Mouse (Mus musculus) granulocyte monocyte progenitor cell, adult 5-6 weeks (primary cell): Measurements from ENCODE around the gene Kif27. TPM values are rescaled to one million over a fixed set of nuclear protein-coding genes. Genes with fewer than 3 reads are reported as not detected.
"Not testable (repeated sequence)": the region's sequence is repeated elsewhere in the genome, so short reads cannot be mapped to it uniquely, and the experiment has no call there.

ENCODE experiments used
- ATAC-seq: replicated peaks from 2 replicates; pipeline ENCODE4 v1.8.0; 2016; ENCODE audit warnings: mild to moderate bottlenecking, moderate TSS enrichment, inconsistent platforms; ENCODE audit not compliant: poor library complexity, severe bottlenecking
- total RNA-seq, 2 experiments: library from RNA; stranded (forward) in 1 of 2; stranded (reverse) in 1 of 2; fragments of 200-712, 200-1000 nt in 1 of 2; fragments of >200 nt in 1 of 2; fragmentation: Nextera tagmentation in 1 of 2; gene quantifications; 2 replicates each; pipeline ENCODE4 v1.2.3; 2014 to 2017

The Kif27 gene
- total RNA-seq, 2 experiments from 2014 or later = not detected

DNA sequence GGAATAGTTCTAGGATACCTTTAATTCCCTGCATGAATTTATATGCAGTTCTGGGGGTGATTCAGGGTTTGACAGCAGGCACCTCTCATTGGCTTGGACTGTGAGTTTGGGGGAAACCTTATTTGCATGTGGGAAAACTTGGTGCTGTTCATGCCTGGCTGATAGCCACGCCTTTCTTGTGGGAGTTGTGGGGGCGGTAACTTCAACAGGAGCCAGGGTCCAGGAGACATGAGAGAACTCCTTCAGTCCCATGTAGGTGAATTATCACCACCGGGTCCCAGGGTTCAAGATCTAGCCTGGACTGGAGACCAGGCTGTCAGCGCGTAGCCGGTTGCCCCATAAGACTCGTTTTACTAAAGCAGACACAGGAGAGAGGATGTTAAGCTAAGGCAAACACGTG is 6.3 kb upstream of the Kif27 start:
- ATAC-seq = not testable (repeated sequence)

DNA sequence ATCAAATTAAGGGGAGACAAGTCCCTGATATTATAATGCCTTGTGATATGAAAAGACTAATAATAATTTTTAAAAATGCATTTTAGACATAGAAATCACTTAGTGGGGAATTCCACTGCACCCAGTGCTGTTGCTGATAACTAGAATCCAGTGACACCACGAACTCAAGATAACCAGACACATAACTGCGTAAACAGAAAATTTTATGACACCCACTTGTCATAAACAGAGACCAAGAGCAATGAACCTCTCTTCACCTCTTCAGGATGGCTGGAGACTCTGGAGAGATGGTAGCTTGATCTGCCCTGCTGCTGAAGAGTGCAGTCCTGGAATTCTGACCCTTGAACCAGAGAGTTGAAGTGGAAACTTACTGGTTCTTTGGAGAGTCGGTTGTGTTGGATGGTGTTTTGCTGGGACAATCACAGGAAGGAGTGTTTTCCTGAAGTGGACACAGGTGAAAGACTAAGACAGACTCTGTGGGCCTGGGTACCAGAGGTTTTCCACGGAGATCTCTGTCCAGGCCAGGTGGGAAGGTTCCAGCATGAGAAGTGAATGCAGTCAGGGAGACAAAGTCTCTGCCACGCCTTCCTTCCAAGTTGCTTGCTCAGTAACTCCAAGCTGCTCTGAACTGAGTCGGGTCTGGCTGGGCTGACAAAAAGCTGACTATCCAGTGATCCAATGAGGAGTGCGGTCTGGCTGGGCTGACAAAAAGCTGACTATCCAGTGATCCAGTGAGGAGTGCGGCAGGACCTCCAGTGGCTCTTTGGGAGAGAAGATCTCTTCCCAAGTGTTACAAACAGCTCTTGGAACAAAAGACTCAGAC is 5.6 kb upstream of the Kif27 start:
- no peak for ATAC-seq

DNA sequence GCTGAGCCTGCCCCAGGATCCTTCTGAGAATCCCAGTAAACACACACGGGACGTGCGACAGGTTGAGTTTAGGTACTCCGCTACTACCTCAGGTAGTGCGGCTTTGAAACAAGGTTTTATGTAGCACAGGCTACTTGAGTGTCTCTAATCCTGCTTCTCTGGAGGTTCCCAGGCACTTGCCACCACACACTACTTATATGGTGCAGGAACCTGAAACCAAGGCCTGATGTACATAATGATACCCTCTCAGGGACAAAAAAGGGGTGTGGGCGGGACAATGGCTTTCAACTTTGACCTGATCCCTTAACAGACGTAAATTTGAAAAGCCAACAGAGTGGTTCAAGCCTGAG is 357 bp upstream of the Kif27 start:
- peak; percentile 64 for ATAC-seq

- peak; percentile 69; the same call in 1 of the 2 replicates for ATAC-seq
These were observed 5.9 kb downstream of the Kif27 start for GRCm38 (mm10) chr13:58352996-58353395.

DNA sequence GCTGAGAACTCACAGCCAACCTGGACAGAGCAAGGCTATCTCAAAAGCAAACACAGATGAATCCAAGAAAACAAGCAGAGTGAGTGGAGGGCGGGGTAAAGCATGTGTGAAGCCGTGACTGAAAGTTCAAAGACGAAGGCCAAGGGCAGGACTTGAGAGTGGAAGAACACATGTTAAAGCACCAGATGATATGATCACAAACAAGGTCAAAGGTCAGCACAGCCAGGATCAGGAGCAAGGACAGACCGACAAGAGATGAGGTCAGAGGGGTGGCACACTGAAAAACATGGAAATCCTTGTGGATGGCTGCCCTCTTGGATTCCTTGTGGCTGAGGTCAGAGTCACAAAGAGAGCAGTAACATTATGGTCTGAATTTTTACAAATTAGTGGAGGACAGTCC is 8.3 kb downstream of the Kif27 start:
- no peak for ATAC-seq

DNA sequence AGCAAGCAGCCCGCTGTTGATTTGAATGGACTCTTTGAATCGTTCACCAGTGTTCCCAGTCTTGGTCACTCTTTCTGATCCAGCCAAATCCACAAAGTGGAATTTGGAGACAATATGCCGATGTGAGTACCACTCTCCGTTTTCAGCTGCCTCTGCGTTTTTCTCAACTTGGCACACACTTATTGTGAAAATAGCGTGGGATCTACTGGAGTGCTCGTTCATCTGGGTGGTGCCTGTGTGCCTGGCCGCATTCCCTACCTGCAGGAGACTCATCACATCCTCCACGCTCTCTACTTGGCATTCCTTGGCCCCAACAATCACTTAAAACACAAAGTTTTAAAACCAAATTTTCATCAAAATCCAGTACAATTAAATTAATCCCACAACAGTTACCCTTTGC is 14.4 kb downstream of the Kif27 start:
- no peak for ATAC-seq

DNA sequence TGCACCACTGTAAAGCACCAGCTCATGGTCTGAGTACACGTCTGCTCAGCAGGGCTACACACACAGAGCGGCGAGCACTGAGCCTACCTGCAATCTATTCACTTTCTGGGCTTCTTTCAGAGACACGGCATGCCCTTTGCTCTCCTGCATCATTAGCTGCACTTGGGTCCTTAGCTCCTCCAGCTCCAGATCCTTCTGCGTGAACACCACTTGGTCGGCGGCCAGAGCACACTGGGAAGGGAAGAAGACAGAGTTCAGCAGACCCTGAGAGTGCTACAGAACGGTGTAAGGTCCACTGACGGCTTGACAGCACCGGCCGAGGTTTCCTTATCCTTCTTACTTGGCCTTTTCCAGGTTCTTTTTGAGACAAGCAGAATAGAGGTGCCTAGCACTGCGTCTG is 21.5 kb downstream of the Kif27 start:
- no peak for ATAC-seq

DNA sequence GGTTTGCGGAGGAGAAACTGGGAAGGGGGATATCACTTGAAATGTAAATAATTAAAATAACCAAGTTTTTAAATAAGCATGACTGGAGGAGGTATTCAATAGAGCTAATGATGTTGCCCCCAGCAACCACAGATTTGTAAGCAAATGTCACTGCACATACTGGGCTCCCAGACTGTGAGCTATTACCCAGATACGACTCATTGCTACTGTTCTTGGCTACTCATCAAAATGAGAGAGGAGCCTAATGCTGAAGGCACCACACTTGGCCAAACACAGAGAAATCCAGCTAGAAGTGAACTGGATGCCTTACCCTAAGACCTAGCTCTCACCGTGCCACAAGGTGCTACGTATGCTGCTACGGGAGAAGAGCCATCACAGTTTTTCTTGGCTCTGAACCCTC is 24.8 kb downstream of the Kif27 start:
- no peak for ATAC-seq

DNA sequence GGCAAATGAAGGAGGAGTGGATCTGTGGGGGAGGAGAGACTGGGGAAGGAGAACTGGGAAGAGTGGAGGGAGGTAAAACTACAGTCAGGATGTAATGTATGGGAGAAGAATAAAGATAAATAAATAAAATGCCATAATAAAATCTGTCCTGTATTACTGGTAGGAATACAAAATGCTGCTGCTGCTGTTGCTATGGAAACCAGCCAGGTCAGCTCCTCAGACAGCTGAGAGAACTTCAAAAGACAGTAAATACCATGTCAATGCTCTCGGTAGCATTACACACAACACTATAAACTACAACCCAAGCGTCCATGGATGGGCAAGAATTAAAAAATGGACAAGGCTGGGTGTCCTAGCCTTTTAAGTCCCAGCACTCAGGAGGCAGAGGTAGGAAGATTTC is 41.2 kb downstream of the Kif27 start:
- no peak for ATAC-seq

- ATAC-seq = no peak
These were observed 43.9 kb downstream of the Kif27 start for GRCm38 (mm10) chr13:58314991-58315390.

DNA sequence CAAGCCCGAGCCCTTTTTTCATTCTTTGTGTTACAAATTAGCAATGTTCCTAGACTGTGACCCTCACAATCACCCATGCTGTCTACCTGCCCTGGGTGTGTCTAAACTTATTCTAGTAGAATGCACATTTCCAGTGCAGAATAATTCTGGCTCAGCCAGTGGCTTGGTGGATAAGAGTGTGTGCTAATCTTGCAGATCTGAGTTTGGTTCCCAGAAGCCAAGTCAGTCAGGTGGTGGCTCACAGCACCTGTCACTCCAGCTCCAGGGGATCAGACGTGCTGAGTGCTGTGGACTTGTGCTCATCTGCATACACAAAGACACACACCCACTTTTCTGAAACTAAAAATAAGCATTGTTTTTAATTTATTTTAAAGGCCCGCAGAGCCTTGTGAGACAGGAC is 45.2 kb downstream of the Kif27 start:
- no peak for ATAC-seq

- no peak for ATAC-seq
These were observed 47.6 kb downstream of the Kif27 start for GRCm38 (mm10) chr13:58311351-58311750.

DNA sequence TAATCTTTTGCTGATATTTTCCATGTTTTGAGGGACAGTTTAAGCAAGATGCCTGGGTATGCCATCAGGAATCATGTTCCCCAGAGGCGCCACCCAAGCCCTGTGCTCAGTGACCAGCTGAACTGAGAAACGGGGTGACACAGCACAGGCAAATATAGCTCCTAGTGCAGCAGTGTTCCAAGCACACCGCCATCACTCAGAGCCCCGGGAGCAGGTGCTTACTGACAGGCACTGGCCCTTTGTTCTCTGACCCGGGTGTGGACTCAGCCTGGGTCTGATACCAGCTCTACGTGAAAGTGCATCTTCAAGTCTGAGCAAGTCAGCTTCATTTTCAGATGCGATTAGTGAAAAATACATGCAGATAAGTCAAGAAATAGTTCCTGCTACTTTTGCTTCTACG is 49.4 kb downstream of the Kif27 start:
- no peak for ATAC-seq

- no peak for ATAC-seq
These were observed 51.5 kb downstream of the Kif27 start for GRCm38 (mm10) chr13:58307453-58307852.

- ATAC-seq = no peak
These were observed 53.7 kb downstream of the Kif27 start for GRCm38 (mm10) chr13:58305230-58305629.

- no peak for ATAC-seq
These were observed 56.3 kb downstream of the Kif27 start for GRCm38 (mm10) chr13:58302421-58303145.

DNA sequence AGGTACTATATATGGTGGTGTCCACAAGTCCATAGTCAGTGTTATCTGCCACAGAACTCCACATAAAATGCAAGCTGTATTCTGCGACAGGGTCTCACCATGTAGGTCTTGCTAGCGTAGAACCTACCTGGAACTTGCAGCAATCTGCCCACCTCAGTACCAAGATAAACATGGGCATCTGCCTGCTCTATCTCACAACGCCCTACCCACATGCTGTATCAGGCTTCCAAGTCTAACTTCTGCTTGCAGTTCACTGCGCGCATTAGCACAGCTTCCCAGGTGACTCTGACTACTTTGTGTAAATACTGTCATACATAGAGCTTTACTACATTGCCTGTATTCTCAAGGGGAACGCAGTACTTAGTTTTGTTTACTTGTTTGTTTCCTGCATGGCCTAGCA is 57.0 kb downstream of the Kif27 start:
- ATAC-seq = no peak

DNA sequence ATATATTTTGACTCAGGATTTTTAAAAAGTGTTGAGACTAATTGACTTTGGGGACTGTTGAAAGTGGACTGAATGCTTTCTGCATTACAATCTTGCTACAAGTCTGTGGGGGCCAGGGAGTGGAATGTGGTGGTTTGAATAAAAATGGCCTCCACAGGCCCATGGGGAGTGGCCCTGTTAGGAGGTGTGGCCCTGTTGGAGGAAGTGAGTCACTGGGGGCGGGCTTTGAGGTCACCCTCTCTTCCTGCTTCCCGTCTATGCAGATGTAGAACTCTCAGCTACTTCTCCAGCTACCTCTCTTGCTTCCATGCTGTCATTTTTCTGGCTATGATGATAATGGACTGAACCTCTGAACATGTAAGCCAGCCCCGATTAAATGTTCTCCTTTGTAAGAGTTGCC is 60.2 kb downstream of the Kif27 start:
- no peak for ATAC-seq

- no peak for ATAC-seq
These were observed 63.3 kb downstream of the Kif27 start for GRCm38 (mm10) chr13:58295582-58295981.

GRCm38 (mm10) chr13:58292811-58293210 is 66.1 kb downstream of the Kif27 start:
- no peak for ATAC-seq

GRCm38 (mm10) chr13:58289308-58289707 is 69.6 kb downstream of the Kif27 start:
- no peak for ATAC-seq

- ATAC-seq = peak; percentile 95
These were observed 71.1 kb downstream of the Kif27 start for GRCm38 (mm10) chr13:58287822-58288221.
